Mouse (Mus musculus): ENCODE data around the gene Myo1c. TPM values are rescaled to one million over a fixed set of nuclear protein-coding genes. Genes with fewer than 3 reads are reported as not detected.

Myo1c gene
- polyA plus RNA-seq, 1 experiment, result 130 TPM

DNA sequence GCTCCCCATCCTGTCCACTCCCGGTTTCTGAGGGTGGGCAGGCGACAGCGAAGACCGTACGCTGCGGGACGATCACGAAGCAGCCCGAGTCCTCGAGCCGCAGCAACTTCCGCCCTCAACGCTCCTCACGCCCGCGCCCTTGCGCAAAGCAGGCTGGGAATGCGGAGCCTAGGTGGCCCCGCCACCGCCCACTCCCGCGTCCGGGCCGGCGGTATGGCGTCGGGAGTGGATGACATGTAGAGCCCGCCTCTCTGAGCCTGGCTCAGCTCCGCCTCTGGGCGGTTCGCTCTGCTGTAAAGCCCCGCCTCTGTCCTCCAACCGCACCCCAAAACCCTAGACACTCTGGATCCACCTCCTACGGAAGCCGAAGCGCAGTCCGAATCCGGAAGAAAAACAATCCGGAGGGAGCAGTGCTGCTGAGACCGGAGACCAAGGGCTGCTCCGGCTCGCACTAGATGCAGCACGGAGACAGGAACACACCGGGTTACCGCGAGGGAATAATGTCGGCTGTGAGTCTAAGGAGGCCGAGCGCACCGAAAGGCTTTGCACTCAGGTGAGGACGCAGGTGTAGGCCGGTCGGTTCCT, 19.6 kb upstream of the Myo1c start, which contains the start of gene Inpp5k:
TSS of gene Inpp5k (plus strand) at position 344 of the 585 bp plus-strand sequence.
- peak within 1 kb of the TSS; percentile 88 for H3K27ac ChIP-seq (ENCODE audit: insufficient read depth, low read length)
- peak; percentile 93 to 95 for DNase-seq (ENCODE audit: low read depth in 1 of 2, low spot score in 2 of 2)
- H3K27me3 ChIP-seq (ENCODE audit: control insufficient read depth, insufficient read depth, low read length), result no peaks in the 10 kb centered on the region
- TF ChIP-seq CTCF (IDR thresholded peaks at IDR 0.05; ENCODE audit: extremely low read depth, insufficient read depth, insufficient read length, insufficient replicate concordance) (no peak), POLR2A (IDR thresholded peaks at IDR 0.05; ENCODE audit: low read depth, low read length) (peak; percentile 92)
- H3K4me3 ChIP-seq (ENCODE audit: extremely low read depth, insufficient read depth, insufficient read length), result peak within 1 kb of the TSS; percentile 88
- under 1% methylated on average over 52 of the region's 53 CpGs for WGBS
- H3K36me3 ChIP-seq (ENCODE audit: control insufficient read depth, insufficient read depth, low read length), result peaks cover 30% of the 10 kb centered on the region
- H3K4me1 ChIP-seq (ENCODE audit: control insufficient read depth, insufficient read depth, insufficient read length), result peaks cover 6% of the 10 kb centered on the region; the same call in 1 of the 2 replicates

DNA sequence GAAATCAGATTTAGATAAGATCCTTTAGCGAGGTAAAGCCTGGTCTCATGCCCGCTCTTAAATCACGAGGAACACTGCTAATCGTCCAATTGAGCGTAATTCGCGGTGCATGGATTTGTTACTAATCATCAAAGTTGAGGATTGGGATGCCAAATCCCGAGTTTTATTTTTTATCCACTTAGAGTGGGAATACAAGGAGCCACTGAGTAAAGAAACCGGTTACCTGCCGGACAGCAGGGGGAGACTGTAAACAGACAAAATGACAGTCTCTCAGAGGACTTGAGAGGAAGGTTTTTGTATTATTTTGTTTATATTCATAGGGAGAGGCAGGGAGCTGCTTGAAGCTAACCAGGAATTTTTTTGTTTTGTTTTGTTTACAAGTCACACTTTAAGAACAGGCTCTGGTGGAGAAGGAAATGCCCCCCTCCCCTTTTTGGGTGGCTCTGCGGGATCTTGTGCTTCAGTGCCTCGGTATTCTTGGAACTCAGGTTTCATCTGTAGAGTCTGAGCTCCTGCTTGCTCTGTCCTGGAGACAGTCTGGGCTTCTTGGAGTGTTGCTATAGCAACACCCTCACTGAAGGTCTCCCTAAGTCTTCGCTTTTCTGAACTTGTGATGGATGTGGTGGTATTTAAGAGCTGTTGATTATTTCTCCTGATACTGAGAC, 18.6 kb upstream of the Myo1c start:
- H3K36me3 ChIP-seq (ENCODE audit: control insufficient read depth, insufficient read depth, low read length), result peaks cover 24% of the 10 kb centered on the region

DNA sequence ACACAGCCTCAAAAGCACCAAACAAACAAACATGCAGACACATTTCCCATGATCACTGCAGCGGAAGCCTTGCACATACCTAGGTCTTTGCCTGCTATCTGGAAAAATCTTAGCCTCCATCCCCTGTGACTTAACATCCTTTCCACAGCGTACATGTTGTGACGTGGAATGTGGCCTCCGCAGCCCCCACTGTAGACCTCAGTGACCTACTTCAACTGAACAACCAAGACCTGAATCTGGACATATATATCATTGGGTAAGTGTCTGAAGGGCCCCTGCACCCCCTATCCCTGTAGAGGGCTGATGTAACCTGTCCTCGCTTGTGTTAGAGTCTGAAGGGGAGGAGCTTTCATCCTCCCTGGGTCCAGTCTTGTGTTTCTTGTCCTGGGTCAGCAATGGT, 17.4 kb upstream of the Myo1c start:
- DNase-seq (ENCODE audit: low read depth in 1 of 2, low spot score in 2 of 2), result no peak
- Histone ChIP-seq H3K36me3 (ENCODE audit: control insufficient read depth, insufficient read depth, low read length) (peaks cover 21% of the 10 kb centered on the region), H3K4me1 (ENCODE audit: control insufficient read depth, insufficient read depth, insufficient read length) (peaks cover 6% of the 10 kb centered on the region; the same call in 1 of the 2 replicates), H3K27me3 (ENCODE audit: control insufficient read depth, insufficient read depth, low read length) (no peaks in the 10 kb centered on the region), H3K4me3 (ENCODE audit: extremely low read depth, insufficient read depth, insufficient read length) (no peak overlapping the region), H3K27ac (ENCODE audit: insufficient read depth, low read length) (no peak overlapping the region)
- WGBS, result 91% methylated on average over 5 of the region's 5 CpGs
- no peak for TF ChIP-seq CTCF (IDR thresholded peaks at IDR 0.05; ENCODE audit: extremely low read depth, insufficient read depth, insufficient read length, insufficient replicate concordance)
- no peak for TF ChIP-seq POLR2A (IDR thresholded peaks at IDR 0.05; ENCODE audit: low read depth, low read length)

More for the DNA sequence above, 18.6 kb upstream of the Myo1c start:
- H3K4me3 ChIP-seq (ENCODE audit: extremely low read depth, insufficient read depth, insufficient read length), result peak overlapping the region; percentile 88; the same call in 1 of the 2 replicates
- peaks cover 6% of the 10 kb centered on the region; the same call in 1 of the 2 replicates for H3K4me1 ChIP-seq (ENCODE audit: control insufficient read depth, insufficient read depth, insufficient read length)
- H3K27me3 ChIP-seq (ENCODE audit: control insufficient read depth, insufficient read depth, low read length), result no peaks in the 10 kb centered on the region
- WGBS, result 13% methylated on average over 13 of the region's 13 CpGs
- no peak for TF ChIP-seq POLR2A (IDR thresholded peaks at IDR 0.05; ENCODE audit: low read depth, low read length)
- TF ChIP-seq CTCF (IDR thresholded peaks at IDR 0.05; ENCODE audit: extremely low read depth, insufficient read depth, insufficient read length, insufficient replicate concordance), result peak; percentile 9; the same call in 1 of the 2 replicates
- DNase-seq (ENCODE audit: low read depth in 1 of 2, low spot score in 2 of 2), result peak in 1 of 2 experiments; percentile 46
- H3K27ac ChIP-seq (ENCODE audit: insufficient read depth, low read length), result no peak overlapping the region

DNA sequence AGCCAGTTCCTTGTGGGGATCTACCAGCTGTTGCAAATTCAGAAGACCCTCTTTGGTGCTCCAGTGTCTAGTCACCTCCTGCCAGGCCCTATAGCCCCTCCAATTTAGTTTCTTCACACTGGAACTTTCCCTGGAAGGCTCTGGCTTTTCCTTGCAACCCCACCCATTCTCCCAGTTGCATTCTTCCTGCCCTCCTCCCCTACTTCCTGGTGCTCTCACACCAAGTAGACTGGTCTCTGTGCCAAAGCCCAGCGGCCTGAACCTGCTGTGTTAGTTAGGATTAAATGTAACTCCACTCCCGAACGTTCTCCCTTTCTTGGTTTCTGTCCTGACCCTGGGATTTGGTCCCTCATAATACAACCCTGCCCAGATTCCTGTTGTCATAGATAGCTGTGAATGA, 15.5 kb upstream of the Myo1c start:
- no peak for DNase-seq (ENCODE audit: low read depth in 1 of 2, low spot score in 2 of 2)
- TF ChIP-seq CTCF (IDR thresholded peaks at IDR 0.05; ENCODE audit: extremely low read depth, insufficient read depth, insufficient read length, insufficient replicate concordance) (no peak), POLR2A (IDR thresholded peaks at IDR 0.05; ENCODE audit: low read depth, low read length) (no peak)
- H3K4me1 ChIP-seq (ENCODE audit: control insufficient read depth, insufficient read depth, insufficient read length), result peaks cover 6% of the 10 kb centered on the region; the same call in 1 of the 2 replicates
- peaks cover 24% of the 10 kb centered on the region for H3K36me3 ChIP-seq (ENCODE audit: control insufficient read depth, insufficient read depth, low read length)
- H3K4me3 ChIP-seq (ENCODE audit: extremely low read depth, insufficient read depth, insufficient read length), result no peak overlapping the region
- H3K27me3 ChIP-seq (ENCODE audit: control insufficient read depth, insufficient read depth, low read length), result no peaks in the 10 kb centered on the region
- H3K27ac ChIP-seq (ENCODE audit: insufficient read depth, low read length), result no peak overlapping the region
- WGBS, result 95% methylated on average over 3 of the region's 3 CpGs

DNA sequence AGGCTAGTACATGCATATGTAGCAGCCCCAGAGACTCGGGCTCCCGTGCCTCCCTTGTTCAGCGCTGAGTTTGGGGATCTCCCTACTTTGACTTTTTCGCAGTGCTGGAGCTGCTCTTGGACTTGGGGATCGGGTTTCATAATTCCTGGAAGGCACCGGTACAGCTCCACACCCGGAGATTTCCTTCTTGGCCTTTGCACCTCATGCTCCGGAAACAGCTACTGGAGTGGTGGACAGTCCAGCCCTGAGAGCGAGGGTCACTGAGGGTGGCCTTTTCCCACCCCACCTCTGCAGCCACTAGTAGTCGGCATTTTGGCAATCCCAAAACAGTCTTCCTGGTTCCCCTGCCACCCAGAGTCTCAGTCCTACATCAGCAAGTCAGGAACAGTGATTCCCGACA, 15.0 kb upstream of the Myo1c start:
- no peak for DNase-seq (ENCODE audit: low read depth in 1 of 2, low spot score in 2 of 2)
- Histone ChIP-seq H3K36me3 (ENCODE audit: control insufficient read depth, insufficient read depth, low read length) (peaks cover 25% of the 10 kb centered on the region), H3K27ac (ENCODE audit: insufficient read depth, low read length) (no peak overlapping the region), H3K27me3 (ENCODE audit: control insufficient read depth, insufficient read depth, low read length) (no peaks in the 10 kb centered on the region), H3K4me3 (ENCODE audit: extremely low read depth, insufficient read depth, insufficient read length) (no peak overlapping the region), H3K4me1 (ENCODE audit: control insufficient read depth, insufficient read depth, insufficient read length) (peaks cover 6% of the 10 kb centered on the region; the same call in 1 of the 2 replicates)
- no peak for TF ChIP-seq POLR2A (IDR thresholded peaks at IDR 0.05; ENCODE audit: low read depth, low read length)
- TF ChIP-seq CTCF (IDR thresholded peaks at IDR 0.05; ENCODE audit: extremely low read depth, insufficient read depth, insufficient read length, insufficient replicate concordance), result no peak
- 90% methylated on average over 11 of the region's 11 CpGs for whole genome bisulfite sequencing

DNA sequence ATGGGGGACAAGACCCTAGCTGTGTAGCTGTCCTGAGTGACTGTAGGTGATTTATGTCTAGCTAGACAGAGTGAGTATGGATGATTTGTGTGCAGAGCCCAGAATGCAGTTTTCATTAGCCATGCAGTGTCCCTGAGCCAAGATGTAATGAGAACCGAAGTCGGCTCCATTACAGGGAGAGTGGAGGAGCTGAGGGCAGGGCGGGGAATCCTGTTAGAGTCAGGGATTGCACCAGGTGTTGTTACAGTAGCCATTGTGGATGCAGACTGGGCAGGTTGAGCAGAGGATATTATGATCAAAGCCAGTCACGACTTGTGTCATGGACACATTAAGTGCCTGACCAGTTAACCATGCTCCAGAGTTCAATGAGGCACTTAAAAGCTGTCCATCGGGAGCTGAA, 7.0 kb upstream of the Myo1c start:
- Histone ChIP-seq H3K27ac (ENCODE audit: insufficient read depth, low read length) (no peak overlapping the region), H3K4me1 (ENCODE audit: control insufficient read depth, insufficient read depth, insufficient read length) (peaks cover 6% of the 10 kb centered on the region; the same call in 1 of the 2 replicates), H3K36me3 (ENCODE audit: control insufficient read depth, insufficient read depth, low read length) (peaks cover 13% of the 10 kb centered on the region), H3K4me3 (ENCODE audit: extremely low read depth, insufficient read depth, insufficient read length) (no peak overlapping the region), H3K27me3 (ENCODE audit: control insufficient read depth, insufficient read depth, low read length) (no peaks in the 10 kb centered on the region)
- no peak for DNase-seq (ENCODE audit: low read depth in 1 of 2, low spot score in 2 of 2)
- TF ChIP-seq POLR2A (IDR thresholded peaks at IDR 0.05; ENCODE audit: low read depth, low read length), result no peak
- WGBS, result 90% methylated on average over 5 of the region's 5 CpGs

DNA sequence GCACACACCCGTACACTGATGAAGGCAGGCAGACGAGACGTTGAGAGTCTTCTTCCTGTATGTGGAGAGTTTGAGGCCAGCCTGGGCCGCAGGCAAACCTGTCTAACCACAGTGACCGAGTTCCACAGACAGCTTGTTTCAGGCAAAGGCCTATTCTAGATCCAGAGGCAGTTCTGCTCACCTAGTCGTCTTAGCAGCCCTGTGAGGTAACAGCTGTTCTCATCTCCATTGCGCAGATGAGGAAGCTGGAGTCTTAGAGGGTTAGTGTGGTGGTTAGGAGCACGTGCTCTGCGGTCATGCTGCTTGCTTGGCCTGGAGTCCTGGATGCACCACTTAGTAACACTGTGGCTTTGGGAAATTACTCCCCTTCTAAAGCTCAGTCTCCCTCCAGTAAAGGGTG, 5.6 kb upstream of the Myo1c start:
- H3K4me1 ChIP-seq (ENCODE audit: control insufficient read depth, insufficient read depth, insufficient read length), result peaks cover 14% of the 10 kb centered on the region
- no peak for DNase-seq (ENCODE audit: low read depth in 1 of 2, low spot score in 2 of 2)

More for the DNA sequence above, 5.6 kb upstream of the Myo1c start:
- H3K4me3 ChIP-seq (ENCODE audit: extremely low read depth, insufficient read depth, insufficient read length), result no peak overlapping the region
- no peaks in the 10 kb centered on the region for H3K27me3 ChIP-seq (ENCODE audit: control insufficient read depth, insufficient read depth, low read length)
- 19% methylated on average over 9 of the region's 9 CpGs for WGBS
- peaks cover 9% of the 10 kb centered on the region for H3K36me3 ChIP-seq (ENCODE audit: control insufficient read depth, insufficient read depth, low read length)
- 0 out of 2 replicates have a peak overlapping the region, but pooled peaks have one; percentile 12 for H3K27ac ChIP-seq (ENCODE audit: insufficient read depth, low read length)
- TF ChIP-seq CTCF (IDR thresholded peaks at IDR 0.05; ENCODE audit: extremely low read depth, insufficient read depth, insufficient read length, insufficient replicate concordance) (no peak), POLR2A (IDR thresholded peaks at IDR 0.05; ENCODE audit: low read depth, low read length) (no peak)

Measured in spleen, adult 2 months (tissue).